Comparison of ENCODE assay signal across 9 mouse cellular contexts in the genomic region with DNA sequence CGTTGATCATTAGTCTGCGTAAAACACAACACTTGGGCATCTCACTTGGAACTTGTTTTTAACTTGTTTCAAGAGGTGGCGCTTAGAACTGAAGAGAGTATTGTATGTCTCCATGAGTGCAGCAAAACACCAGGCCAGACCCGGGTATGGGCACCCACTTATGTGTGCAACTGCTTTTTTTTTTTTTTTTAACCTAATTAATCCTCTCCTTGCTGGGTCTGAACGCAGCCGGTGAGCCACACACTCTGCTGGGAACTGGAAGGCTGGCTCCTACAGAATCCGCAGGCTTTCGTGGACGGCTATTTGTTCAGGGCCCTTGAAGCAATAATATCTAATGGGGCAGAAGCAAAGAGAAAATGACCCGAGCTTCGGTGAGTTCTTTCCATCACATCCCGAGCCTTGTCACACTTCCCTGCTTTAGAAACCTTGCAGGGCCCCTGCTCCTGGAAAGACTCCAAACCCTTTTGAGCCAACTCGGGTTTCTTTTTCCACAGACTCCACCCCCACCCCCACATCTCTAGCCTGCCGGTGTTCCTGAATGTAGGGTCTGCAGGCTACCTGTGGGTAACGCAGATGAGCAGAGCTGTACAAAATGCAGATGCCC. TPM values are rescaled to one million over a fixed set of nuclear protein-coding genes. Genes with fewer than 3 reads are reported as not detected.
DNase-seq lines count a peak whose midpoint lies in the region; ATAC-seq and TF ChIP-seq lines count a peak whose summit lies in the region.
"Had no signal": no experiment of that assay in that cellular context is flagged by ENCODE, and none has a peak within 500 bp of the region (broad histone marks: within the 10 kb centered on the region; RNA-seq: fewer than 3 reads in every experiment).

No protein-coding gene starts in this region.

- no peaks in the 10 kb centered on the region for H3K27me3 ChIP-seq in kidney, postnatal 0 days (ENCODE audit: insufficient read depth, low read length)
- no peaks in the 10 kb centered on the region for H3K27me3 ChIP-seq in kidney, adult 2 months (replicated peaks; ENCODE audit: control insufficient read depth, insufficient read depth, low read length)
- no peaks in the 10 kb centered on the region for H3K27me3 ChIP-seq in embryonic facial prominence, embryonic 15.5 days
- no peaks in the 10 kb centered on the region for H3K27me3 ChIP-seq in hindbrain, embryonic 13.5 days
- no peaks in the 10 kb centered on the region for H3K27me3 ChIP-seq in neural tube, embryonic 12.5 days (replicated peaks)

- ATAC-seq in kidney, postnatal 0 days (replicated peaks; ENCODE audit: low FRiP score, low read depth), result peak; percentile 75
- ATAC-seq in embryonic facial prominence, embryonic 15.5 days (ENCODE audit: insufficient number of reproducible peaks, low FRiP score, low TSS enrichment, low read depth), result peak; percentile 57; the same call in 1 of the 2 replicates
- peak; percentile 68 for ATAC-seq in hindbrain, embryonic 13.5 days (ENCODE audit: low FRiP score)
- peak; percentile 88 for ATAC-seq in neural tube, embryonic 12.5 days (ENCODE audit: low FRiP score, low read depth)

- TF ChIP-seq POLR2A in kidney, adult 2 months (IDR thresholded peaks at IDR 0.05; ENCODE audit: low read depth, low read length), result no peak

- no peaks in the 10 kb centered on the region for H3K36me3 ChIP-seq in kidney, postnatal 0 days (ENCODE audit: insufficient read depth, low read length)
- no peaks in the 10 kb centered on the region for H3K36me3 ChIP-seq in kidney, adult 2 months (ENCODE audit: control insufficient read depth, insufficient read depth, low read length)
- H3K36me3 ChIP-seq in embryonic facial prominence, embryonic 15.5 days, result no peaks in the 10 kb centered on the region
- no peaks in the 10 kb centered on the region for H3K36me3 ChIP-seq in hindbrain, embryonic 13.5 days
- H3K36me3 ChIP-seq in neural tube, embryonic 12.5 days, result no peaks in the 10 kb centered on the region

- H3K4me1 ChIP-seq in kidney, postnatal 0 days (replicated peaks; ENCODE audit: insufficient read depth, low read length), result no peaks in the 10 kb centered on the region
- no peaks in the 10 kb centered on the region for H3K4me1 ChIP-seq in kidney, adult 2 months (ENCODE audit: control insufficient read depth, insufficient read depth, low read length)
- H3K4me1 ChIP-seq in embryonic facial prominence, embryonic 15.5 days, result peaks cover 8% of the 10 kb centered on the region
- peaks cover 17% of the 10 kb centered on the region; the same call in 1 of the 2 replicates for H3K4me1 ChIP-seq in hindbrain, embryonic 13.5 days (replicated peaks)
- H3K4me1 ChIP-seq in neural tube, embryonic 12.5 days, result peaks cover 10% of the 10 kb centered on the region; the same call in 1 of the 2 replicates

- TF ChIP-seq CTCF in kidney, postnatal 0 days (IDR thresholded peaks at IDR 0.05; ENCODE audit: low read depth), result no peak
- no peak for TF ChIP-seq CTCF in kidney, adult 2 months (conservative IDR thresholded peaks at IDR 0.05; ENCODE audit: insufficient read depth, insufficient read length, low read depth, low read length)

- peak overlapping the region; percentile 47 for H3K27ac ChIP-seq in kidney, postnatal 0 days
- H3K27ac ChIP-seq in kidney, adult 2 months (ENCODE audit: insufficient read depth, low read depth, low read length), result no peak overlapping the region
- H3K27ac ChIP-seq in embryonic facial prominence, embryonic 15.5 days (replicated peaks), result peak overlapping the region; percentile 86
- peak overlapping the region; percentile 64 for H3K27ac ChIP-seq in hindbrain, embryonic 13.5 days
- H3K27ac ChIP-seq in neural tube, embryonic 12.5 days, result no peak overlapping the region

- DNase-seq in kidney, postnatal 0 days (ENCODE audit: low spot score), result peak; percentile 81
- DNase-seq in kidney, adult 2 months, result no peak
- DNase-seq in thymus, postnatal 14 days, result no peak
- no peak for DNase-seq in spleen, adult 18-20 months
- DNase-seq in adrenal gland, postnatal 25 days, result no peak
- DNase-seq: kidney, adult 11 months had no signal

- H3K4me2 ChIP-seq in kidney, postnatal 0 days (ENCODE audit: low read length), result peak overlapping the region; percentile 29
- H3K4me2 ChIP-seq in embryonic facial prominence, embryonic 15.5 days (replicated peaks), result peak overlapping the region; percentile 24
- peak overlapping the region; percentile 9 for H3K4me2 ChIP-seq in hindbrain, embryonic 13.5 days
- H3K4me2 ChIP-seq in neural tube, embryonic 12.5 days (replicated peaks), result peak overlapping the region; percentile 32

- no peaks in the 10 kb centered on the region for H3K9me3 ChIP-seq in kidney, postnatal 0 days (replicated peaks; ENCODE audit: low read length)
- no peaks in the 10 kb centered on the region for H3K9me3 ChIP-seq in embryonic facial prominence, embryonic 15.5 days (replicated peaks)
- H3K9me3 ChIP-seq in hindbrain, embryonic 13.5 days, result no peaks in the 10 kb centered on the region
- no peaks in the 10 kb centered on the region for H3K9me3 ChIP-seq in neural tube, embryonic 12.5 days

- no peak overlapping the region for H3K4me3 ChIP-seq in kidney, postnatal 0 days (replicated peaks; ENCODE audit: low read depth, low read length)
- H3K4me3 ChIP-seq in kidney, adult 2 months (ENCODE audit: insufficient read depth, low read depth, low read length), result no peak overlapping the region
- H3K4me3 ChIP-seq in embryonic facial prominence, embryonic 15.5 days (replicated peaks), result no peak overlapping the region
- no peak overlapping the region for H3K4me3 ChIP-seq in hindbrain, embryonic 13.5 days
- no peak overlapping the region for H3K4me3 ChIP-seq in neural tube, embryonic 12.5 days

- H3K9ac ChIP-seq in kidney, postnatal 0 days (ENCODE audit: low read depth, low read length), result no peak overlapping the region
- H3K9ac ChIP-seq in embryonic facial prominence, embryonic 15.5 days, result no peak overlapping the region
- H3K9ac ChIP-seq in hindbrain, embryonic 13.5 days, result no peak overlapping the region
- no peak overlapping the region for H3K9ac ChIP-seq in neural tube, embryonic 12.5 days

- WGBS in kidney, postnatal 0 days, result 13% methylated on average over 15 of the region's 15 CpGs
- WGBS in kidney, adult 2 months, result 29% methylated on average over 15 of the region's 15 CpGs
- 17% methylated on average over 15 of the region's 15 CpGs for WGBS in embryonic facial prominence, embryonic 15.5 days
- WGBS in hindbrain, embryonic 13.5 days, result 22% methylated on average over 15 of the region's 15 CpGs
- 10% methylated on average over 15 of the region's 15 CpGs for WGBS in neural tube, embryonic 12.5 days

RNA-seq across cellular contexts. Expression of gene Boc, which starts 20.8 kb away (rescaled TPM):
- polyA plus RNA-seq in kidney, postnatal 0 days (2015; fragmentation: Nextera tagmentation; extraction: Ambion mirVana), result 13.4 and 13.5 TPM in 2 replicates
- polyA plus RNA-seq in kidney, adult 2 months (2012; rRNA removed), result 8.5 and 8.8 TPM in 2 replicates
- polyA plus RNA-seq in embryonic facial prominence, embryonic 15.5 days (2015; fragmentation: Nextera tagmentation; extraction: Ambion mirVana), result 42.3 and 49.1 TPM in 2 replicates
- 14.0 and 17.2 TPM in 2 replicates for polyA plus RNA-seq in hindbrain, embryonic 13.5 days (2015; fragmentation: Nextera tagmentation; extraction: Ambion mirVana)
- 32.1 and 34.3 TPM in 2 replicates for polyA plus RNA-seq in neural tube, embryonic 12.5 days (2016; fragmentation: Nextera tagmentation; extraction: Ambion mirVana)
- total RNA-seq in adrenal gland, postnatal 25 days (2021), result 55.9 and 68.4 TPM in 2 replicates

Comparison
In these comparisons a context has a peak if more than half of its experiments do, and no peak if none do; other contexts are left out.
1. H3K27ac ChIP-seq: peak in kidney, postnatal 0 days (single experiment), embryonic facial prominence, embryonic 15.5 days (single experiment) and hindbrain, embryonic 13.5 days (single experiment); none in kidney, adult 2 months (single experiment) and neural tube, embryonic 12.5 days (single experiment).
2. Peak in every context shown above with its lines, with median percentiles within 50 percentile points of each other: ATAC-seq and H3K4me2 ChIP-seq.